Mouse (Mus musculus) liver, embryonic 14.5 days (tissue): Measurements from ENCODE around the gene Zfp827. TPM values are rescaled to one million over a fixed set of nuclear protein-coding genes. Genes with fewer than 3 reads are reported as not detected.

Experiments used
- ATAC-seq: fragments of 200-750 bp; cut with Nextera tagmentation; 2 replicates; pipeline ENCODE4 v1.8.0; 2017; ENCODE audit warnings: moderate number of reproducible peaks, mild to moderate bottlenecking, moderate library complexity; ENCODE audit not compliant: insufficient read depth
- DNase-seq, 3 experiments: peaks; one replicate each; pipeline ENCODE4 v3.0.0-alpha.2; 2012 to 2013; ENCODE audit warnings: low read depth in 3 of 3, low spot score in 3 of 3
- H3K27ac ChIP-seq: fragments of 300-500 bp; sonication (generic); 2 replicates; pipeline ENCODE4 v1.5.1; 2014; ENCODE audit warnings: moderate library complexity, mild to moderate bottlenecking, control low read depth, inconsistent platforms
- H3K27me3 ChIP-seq: fragments of 300-500 bp; sonication (generic); 2 replicates; pipeline ENCODE4 v1.6.1; 2014; ENCODE audit warnings: mild to moderate bottlenecking, low read length, moderate library complexity; ENCODE audit not compliant: control insufficient read depth, insufficient read depth
- H3K36me3 ChIP-seq: fragments of 300-500 bp; sonication (generic); replicated peaks from 2 replicates; pipeline ENCODE4 v1.6.1; 2014; ENCODE audit warnings: low read depth; ENCODE audit not compliant: control insufficient read depth, insufficient read depth
- H3K4me1 ChIP-seq, 2 experiments: fragments of 200-500 bp in 1 of 2; fragments of 300-500 bp in 1 of 2; sonication (generic) in 1 of 2; replicated peaks; 2 replicates each; pipeline ENCODE4 v1.6.1; 2012 to 2014; ENCODE audit warnings: antibody characterized with exemption in 1 of 2, inconsistent platforms in 1 of 2, low read length in 1 of 2; ENCODE audit not compliant: control insufficient read depth in 2 of 2, insufficient read depth in 2 of 2
- H3K4me2 ChIP-seq: fragments of 300-500 bp; sonication (generic); 2 replicates; pipeline ENCODE4 v1.6.1; 2014; ENCODE audit warnings: low read depth, mild to moderate bottlenecking, control low read depth, moderate library complexity
- H3K4me3 ChIP-seq, 2 experiments: fragments of 200-500 bp in 1 of 2; fragments of 300-500 bp in 1 of 2; sonication (generic) in 1 of 2; 2 replicates each; pipeline ENCODE4 v1.5.1; 2012 to 2014; ENCODE audit warnings: low read depth in 2 of 2, low read length in 2 of 2, mild to moderate bottlenecking in 2 of 2, control low read depth in 1 of 2, inconsistent platforms in 1 of 2, moderate library complexity in 1 of 2; ENCODE audit not compliant: insufficient read depth in 1 of 2
- H3K9ac ChIP-seq: fragments of 300-500 bp; sonication (generic); replicated peaks from 2 replicates; pipeline ENCODE4 v1.6.1; 2014; ENCODE audit warnings: mild to moderate bottlenecking, control low read depth, moderate library complexity
- H3K9me3 ChIP-seq: fragments of 300-500 bp; sonication (generic); 2 replicates; pipeline ENCODE4 v1.6.1; 2016; ENCODE audit warnings: low read length, mixed read lengths; ENCODE audit not compliant: control insufficient read depth
- CTCF ChIP-seq: IDR thresholded peaks from 2 replicates; pipeline ENCODE4 v1.5.1; 2016; ENCODE audit warnings: antibody characterized with exemption, low read depth, control low read depth
- EP300 ChIP-seq: IDR thresholded peaks from 2 replicates; pipeline ENCODE4 v1.6.1; 2016; ENCODE audit warnings: antibody characterized with exemption, low read depth
- WGBS: fragments of 180-500 bp; shearing (Covaris S2); extraction: QIAGEN DNeasy Blood & Tissue Kit; methylation state at CpG from one replicate; pipeline ENCODE4 v1.1.7; 2014; ENCODE audit not compliant: insufficient replicate concordance; 5-methylcytosine and 5-hydroxymethylcytosine counted together
- polyA plus RNA-seq, 2 experiments: library from polyadenylated mRNA; depleted of rRNA in 1 of 2; stranded (reverse) in 1 of 2; unstranded in 1 of 2; fragments of >200 nt; fragmentation: Nextera tagmentation in 1 of 2; extraction: Ambion mirVana in 1 of 2; gene quantifications; 2 replicates each; pipeline versions ENCODE4 v1.2.1 to v1.2.3; 2012 to 2014

Zfp827 gene
- polyA plus RNA-seq, 2 experiments = 0.63 to 1.1 TPM

GRCm38 (mm10) chr8:79190071-79190470 lies 161.8 kb downstream of the Zfp827 start:
- ATAC-seq = no peak
- WGBS = 73% methylated on average over 10 of the region's 10 CpGs
- no peak for TF ChIP-seq CTCF
- no peak for TF ChIP-seq EP300

DNA sequence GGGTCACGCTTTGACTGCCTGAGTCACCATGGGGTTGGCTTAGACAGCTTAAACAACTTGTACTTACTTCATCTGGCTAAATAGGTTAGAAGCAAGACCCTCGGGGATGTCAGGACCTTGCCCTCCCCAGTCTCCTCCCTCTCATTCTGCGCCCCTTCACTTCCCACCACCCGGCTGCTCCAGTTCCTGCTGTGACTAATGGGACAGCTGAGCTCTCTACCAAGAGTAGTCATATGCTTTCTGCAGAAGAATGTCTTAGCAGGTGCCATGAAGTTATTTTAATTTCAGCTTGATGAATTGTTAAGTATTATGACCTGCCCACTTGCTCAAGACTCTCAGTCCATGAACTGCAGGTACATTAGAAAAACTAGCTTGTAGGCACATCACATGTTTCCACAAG lies 168.2 kb downstream of the Zfp827 start:
- no peaks in the 10 kb centered on the region for H3K36me3 ChIP-seq
- H3K4me2 ChIP-seq = no peak overlapping the region
- DNase-seq (no peak), ATAC-seq (no peak)
- WGBS = 54% methylated on average over 4 of the region's 4 CpGs
- no peaks in the 10 kb centered on the region for H3K9me3 ChIP-seq
- no peak overlapping the region for H3K9ac ChIP-seq
- no peak for TF ChIP-seq CTCF
- no peak for TF ChIP-seq EP300
- no peaks in the 10 kb centered on the region for H3K4me1 ChIP-seq
- no peak overlapping the region for H3K4me3 ChIP-seq
- H3K27me3 ChIP-seq = no peaks in the 10 kb centered on the region
- H3K27ac ChIP-seq = no peak overlapping the region

More at GRCm38 (mm10) chr8:79190071-79190470, 161.8 kb downstream of the Zfp827 start:
- Histone ChIP-seq H3K27me3 (no peaks in the 10 kb centered on the region), H3K36me3 (no peaks in the 10 kb centered on the region), H3K4me1 (no peaks in the 10 kb centered on the region), H3K9me3 (no peaks in the 10 kb centered on the region), H3K27ac (no peak overlapping the region), H3K9ac (no peak overlapping the region), H3K4me2 (no peak overlapping the region), H3K4me3 (no peak overlapping the region)
- no peak for DNase-seq

- H3K27me3 ChIP-seq = no peaks in the 10 kb centered on the region
- no peak overlapping the region for H3K4me2 ChIP-seq
- DNase-seq (no peak), ATAC-seq (no peak)
- no peaks in the 10 kb centered on the region for H3K4me1 ChIP-seq
- WGBS = 53% methylated on average over 3 of the region's 3 CpGs
- H3K27ac ChIP-seq = no peak overlapping the region
- no peaks in the 10 kb centered on the region for H3K9me3 ChIP-seq
- no peak for TF ChIP-seq EP300
- no peak for TF ChIP-seq CTCF
- no peak overlapping the region for H3K9ac ChIP-seq
- H3K4me3 ChIP-seq = no peak overlapping the region
- H3K36me3 ChIP-seq = no peaks in the 10 kb centered on the region
Observed at GRCm38 (mm10) chr8:79198675-79199074, 170.4 kb downstream of the Zfp827 start.

DNA sequence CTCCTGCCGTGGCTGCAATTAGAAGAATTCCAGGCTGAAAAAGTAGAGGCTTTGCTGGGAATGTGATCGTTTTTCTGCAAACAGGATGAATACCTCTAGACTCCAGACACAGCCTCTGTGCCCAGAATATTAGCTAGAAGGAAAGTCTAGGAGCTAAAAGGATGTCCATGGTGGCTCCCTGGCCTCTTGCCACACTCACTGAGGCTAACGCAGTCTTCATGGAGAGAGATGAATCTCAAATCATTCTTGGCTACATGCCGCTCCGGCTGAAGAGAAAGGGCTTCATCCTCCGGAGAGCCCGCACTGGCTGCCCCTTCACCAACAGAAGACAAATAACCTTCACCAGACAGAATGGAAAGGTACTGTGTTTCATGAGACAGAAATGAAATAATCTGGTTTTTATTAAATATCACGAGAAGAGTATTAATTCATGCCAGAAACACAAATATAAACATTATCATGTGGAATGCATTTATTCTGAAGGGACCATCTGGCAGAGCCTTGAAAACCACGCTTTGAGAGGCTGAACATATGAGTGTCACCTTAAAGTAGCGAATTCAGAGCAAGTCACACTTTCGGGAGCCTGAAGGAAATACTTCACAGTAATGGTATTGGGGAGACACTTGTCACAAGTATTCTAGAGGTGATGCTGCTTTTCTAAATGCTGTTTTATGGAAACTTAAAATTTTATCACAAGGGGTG lies 173.4 kb downstream of the Zfp827 start:
- H3K9me3 ChIP-seq = no peaks in the 10 kb centered on the region
- H3K27me3 ChIP-seq = no peaks in the 10 kb centered on the region
- H3K4me3 ChIP-seq = no peak overlapping the region
- H3K4me2 ChIP-seq = no peak overlapping the region
- H3K27ac ChIP-seq = no peak overlapping the region
- H3K4me1 ChIP-seq = no peaks in the 10 kb centered on the region
- ATAC-seq = no peak
- H3K36me3 ChIP-seq = no peaks in the 10 kb centered on the region
- H3K9ac ChIP-seq = no peak overlapping the region
- 61% methylated on average over 11 of the region's 11 CpGs for WGBS
- TF ChIP-seq EP300 = no peak
- TF ChIP-seq CTCF = no peak
- DNase-seq = no peak

DNA sequence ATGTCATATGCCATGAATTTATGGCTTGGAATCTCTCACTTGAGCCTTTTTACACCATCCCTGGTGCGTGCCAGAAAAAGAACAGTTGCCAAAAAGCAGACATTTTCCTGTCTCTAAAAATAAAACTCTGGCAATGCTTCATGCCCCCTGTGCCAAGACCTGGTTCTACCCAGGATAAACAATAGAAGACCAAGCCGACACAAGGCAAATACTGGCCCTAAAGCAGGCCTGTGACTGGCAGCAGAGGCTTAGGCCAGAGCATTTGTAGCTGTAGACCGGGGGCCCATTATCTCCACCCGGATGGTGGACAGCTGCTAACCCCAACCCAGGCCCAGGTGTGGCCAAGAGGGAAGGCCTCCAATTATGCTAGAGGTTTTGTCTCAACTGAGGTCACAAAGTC lies 178.7 kb downstream of the Zfp827 start:
- 61% methylated on average over 4 of the region's 4 CpGs for WGBS
- TF ChIP-seq CTCF = no peak
- no peak for TF ChIP-seq EP300

More for the DNA sequence above, 178.7 kb downstream of the Zfp827 start:
- no peak overlapping the region for H3K4me2 ChIP-seq
- no peak overlapping the region for H3K9ac ChIP-seq
- DNase-seq (no peak), ATAC-seq (no peak)
- H3K36me3 ChIP-seq = no peaks in the 10 kb centered on the region
- no peaks in the 10 kb centered on the region for H3K9me3 ChIP-seq
- H3K4me1 ChIP-seq = 0 out of 4 replicates have a peak, but pooled peaks cover 0 to 2% of the 10 kb centered on the region in 2 experiments
- no peaks in the 10 kb centered on the region for H3K27me3 ChIP-seq
- no peak overlapping the region for H3K27ac ChIP-seq
- H3K4me3 ChIP-seq = no peak overlapping the region
